8 mouse cellular contexts compared by ENCODE assay signal in genomic region chr10:66953248-66953975, GRCm38 (mm10).
DNase-seq lines count a peak whose midpoint lies in the region; ATAC-seq and TF ChIP-seq lines count a peak whose summit lies in the region.
"Had no signal": no experiment of that assay in that cellular context is flagged by ENCODE, and none has a peak within 500 bp of the region (broad histone marks: within the 10 kb centered on the region; RNA-seq: fewer than 3 reads in every experiment).

No protein-coding gene starts in this region.

- DNase-seq in lung, postnatal 0 days (ENCODE audit: low spot score): no peak
- peak; percentile 86 for DNase-seq in CD4-positive, CD25-positive, alpha-beta regulatory T cell, adult 2 months (ENCODE audit: low read depth, low spot score)
- DNase-seq in natural killer cell, adult 2 months (ENCODE audit: low spot score in 2 of 2): peak; percentile 64 to 65

- no peak for ATAC-seq in lung, embryonic 16.5 days (ENCODE audit: low read depth)
- ATAC-seq in lung, postnatal 0 days: no peak
- peak; percentile 90 for ATAC-seq in activated CD4-positive, CD25-positive, alpha-beta regulatory T cell, adult 4 months
- no peak for ATAC-seq in kidney, embryonic 14.5 days (ENCODE audit: low FRiP score, low TSS enrichment)
- no peak for ATAC-seq in hindbrain, embryonic 16.5 days

- TF ChIP-seq CTCF in lung, postnatal 0 days (IDR thresholded peaks at IDR 0.05): no peak

- no peak overlapping the region for H3K9ac ChIP-seq in lung, embryonic 16.5 days (ENCODE audit: low read length)
- H3K9ac ChIP-seq in lung, postnatal 0 days (replicated peaks; ENCODE audit: low read depth): no peak overlapping the region
- no peak overlapping the region for H3K9ac ChIP-seq in kidney, embryonic 14.5 days (ENCODE audit: low read depth, low read length)
- no peak overlapping the region for H3K9ac ChIP-seq in hindbrain, embryonic 16.5 days (ENCODE audit: low read depth, low read length)
- H3K9ac ChIP-seq: hindbrain, embryonic 15.5 days had no signal

- 50% methylated on average over 10 of the region's 10 CpGs for WGBS in lung, embryonic 16.5 days
- WGBS in lung, postnatal 0 days: 46% methylated on average over 10 of the region's 10 CpGs
- WGBS in kidney, embryonic 14.5 days: 64% methylated on average over 10 of the region's 10 CpGs
- WGBS in hindbrain, embryonic 16.5 days: 79% methylated on average over 10 of the region's 10 CpGs

- no peaks in the 10 kb centered on the region for H3K36me3 ChIP-seq in lung, embryonic 16.5 days (ENCODE audit: control insufficient read depth, insufficient read depth, low read length)
- H3K36me3 ChIP-seq in lung, postnatal 0 days (ENCODE audit: insufficient read depth, low read length): no peaks in the 10 kb centered on the region
- H3K36me3 ChIP-seq in kidney, embryonic 14.5 days (ENCODE audit: control insufficient read depth, insufficient read depth, low read length): no peaks in the 10 kb centered on the region
- no peaks in the 10 kb centered on the region for H3K36me3 ChIP-seq in hindbrain, embryonic 16.5 days (ENCODE audit: control insufficient read depth, insufficient read depth, low read length)
- H3K36me3 ChIP-seq: hindbrain, embryonic 15.5 days had no signal

- no peak overlapping the region for H3K27ac ChIP-seq in lung, embryonic 16.5 days (ENCODE audit: low read length)
- H3K27ac ChIP-seq in lung, postnatal 0 days (ENCODE audit: low read length): no peak overlapping the region
- H3K27ac ChIP-seq in kidney, embryonic 14.5 days (ENCODE audit: low read depth, low read length): no peak overlapping the region
- H3K27ac ChIP-seq in hindbrain, embryonic 16.5 days (ENCODE audit: low read depth, low read length): no peak overlapping the region
- H3K27ac ChIP-seq: hindbrain, embryonic 15.5 days had no signal

- H3K27me3 ChIP-seq in lung, embryonic 16.5 days (ENCODE audit: control insufficient read depth, insufficient read depth, low read depth, low read length): no peaks in the 10 kb centered on the region
- H3K27me3 ChIP-seq in lung, postnatal 0 days (replicated peaks; ENCODE audit: insufficient read depth, low read length): no peaks in the 10 kb centered on the region
- no peaks in the 10 kb centered on the region for H3K27me3 ChIP-seq in kidney, embryonic 14.5 days (ENCODE audit: control insufficient read depth, insufficient read depth, low read length)
- no peaks in the 10 kb centered on the region for H3K27me3 ChIP-seq in hindbrain, embryonic 16.5 days (replicated peaks; ENCODE audit: control insufficient read depth, insufficient read depth, low read length)

- H3K4me1 ChIP-seq in lung, embryonic 16.5 days (replicated peaks; ENCODE audit: control insufficient read depth, insufficient read depth, low read length): no peaks in the 10 kb centered on the region
- H3K4me1 ChIP-seq in lung, postnatal 0 days (ENCODE audit: insufficient read depth, low read depth, low read length): 0 out of 2 replicates have a peak, but pooled peaks cover 2% of the 10 kb centered on the region
- no peaks in the 10 kb centered on the region for H3K4me1 ChIP-seq in kidney, embryonic 14.5 days (ENCODE audit: control insufficient read depth, insufficient read depth, low read length)
- H3K4me1 ChIP-seq in hindbrain, embryonic 16.5 days (ENCODE audit: control insufficient read depth, insufficient read depth, low read depth, low read length): peaks cover 2% of the 10 kb centered on the region; the same call in 1 of the 2 replicates
- H3K4me1 ChIP-seq: hindbrain, embryonic 15.5 days had no signal

- no peak overlapping the region for H3K4me3 ChIP-seq in lung, embryonic 16.5 days (ENCODE audit: low read length)
- H3K4me3 ChIP-seq in lung, postnatal 0 days (ENCODE audit: low read depth, low read length): no peak overlapping the region
- H3K4me3 ChIP-seq in kidney, embryonic 14.5 days (ENCODE audit: low read length): no peak overlapping the region
- H3K4me3 ChIP-seq in hindbrain, embryonic 16.5 days (ENCODE audit: low read length): no peak overlapping the region
- H3K4me3 ChIP-seq: hindbrain, embryonic 15.5 days had no signal

- no peaks in the 10 kb centered on the region for H3K9me3 ChIP-seq in lung, embryonic 16.5 days (ENCODE audit: control insufficient read depth, low read length)
- H3K9me3 ChIP-seq in lung, postnatal 0 days (ENCODE audit: low read length): no peaks in the 10 kb centered on the region
- no peaks in the 10 kb centered on the region for H3K9me3 ChIP-seq in kidney, embryonic 14.5 days (ENCODE audit: control insufficient read depth, low read length)
- no peaks in the 10 kb centered on the region for H3K9me3 ChIP-seq in hindbrain, embryonic 16.5 days (ENCODE audit: control insufficient read depth, low read length)
- H3K9me3 ChIP-seq: hindbrain, embryonic 15.5 days had no signal

- no peak for TF ChIP-seq EP300 in lung, postnatal 0 days (IDR thresholded peaks at IDR 0.05)

- peak overlapping the region; percentile 26; the same call in 1 of the 2 replicates for H3K4me2 ChIP-seq in lung, embryonic 16.5 days (ENCODE audit: low read depth, low read length)
- no peak overlapping the region; the same call in 1 of the 2 replicates for H3K4me2 ChIP-seq in lung, postnatal 0 days (replicated peaks; ENCODE audit: low read depth, low read length)
- H3K4me2 ChIP-seq in kidney, embryonic 14.5 days (replicated peaks; ENCODE audit: low read depth, low read length): no peak overlapping the region
- H3K4me2 ChIP-seq in hindbrain, embryonic 16.5 days (ENCODE audit: low read length): no peak overlapping the region
- H3K4me2 ChIP-seq: hindbrain, embryonic 15.5 days had no signal
